Mouse (Mus musculus) megakaryocyte, embryonic 14.5 days (primary cell): ENCODE measurements at regions not wholly inside any gene's neighbourhood (a gene's known extent, or its start where the extent isn't known, plus 50 kb on each side); places are given as distances from the start of the nearest gene placed in this dataset.

Experiments
- FLI1 ChIP-seq: IDR thresholded peaks from 2 replicates; pipeline ENCODE4 v1.6.1; 2012; ENCODE audit warnings: low read length, inconsistent platforms, mixed read lengths
- GATA1 ChIP-seq: IDR thresholded peaks from 3 replicates; pipeline ENCODE4 v1.6.1; 2012; ENCODE audit warnings: mixed read lengths, low read length, inconsistent platforms, borderline replicate concordance

DNA sequence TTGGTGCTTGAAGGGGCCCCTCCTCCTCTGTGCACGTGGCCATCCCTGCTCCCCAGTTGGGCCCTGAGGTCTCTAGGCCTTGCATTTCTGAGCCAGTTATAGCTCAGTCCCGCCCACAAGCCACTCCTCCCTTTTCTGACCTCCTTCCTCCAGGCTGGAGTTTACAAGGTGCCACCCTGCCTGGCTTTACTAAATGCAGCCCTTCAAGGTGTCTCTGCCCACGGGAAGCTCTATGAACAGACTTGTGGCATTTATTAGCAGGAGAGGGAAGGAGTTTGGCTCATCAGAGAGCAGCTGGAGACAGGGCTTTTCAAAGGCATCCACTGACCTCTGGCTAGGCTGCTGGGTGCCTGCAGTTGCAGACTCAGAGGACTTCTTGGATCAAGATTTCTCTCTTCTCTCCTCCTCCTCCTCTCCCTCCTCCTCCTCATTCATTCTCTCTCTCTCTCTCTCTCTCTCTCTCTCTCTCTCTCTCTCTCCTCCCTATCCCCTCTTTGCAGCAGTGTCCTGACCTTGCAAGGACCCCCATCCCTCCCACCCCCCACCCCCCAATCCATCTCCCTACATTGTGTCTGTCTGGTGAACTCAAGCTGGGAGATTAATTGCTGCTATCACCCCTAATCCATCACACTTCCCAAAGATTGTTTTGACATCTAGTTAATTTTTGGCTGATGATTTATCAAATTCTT, 265.1 kb downstream of the Gm45692 start:
- TF ChIP-seq GATA1 = no peak
- TF ChIP-seq FLI1 = no peak
